Mouse (Mus musculus): ENCODE data around the gene Tfip11. TPM values are rescaled to one million over a fixed set of nuclear protein-coding genes. Genes with fewer than 3 reads are reported as not detected.

Tfip11 gene
- polyA plus RNA-seq, 1 experiment, result 44.9 TPM

DNA sequence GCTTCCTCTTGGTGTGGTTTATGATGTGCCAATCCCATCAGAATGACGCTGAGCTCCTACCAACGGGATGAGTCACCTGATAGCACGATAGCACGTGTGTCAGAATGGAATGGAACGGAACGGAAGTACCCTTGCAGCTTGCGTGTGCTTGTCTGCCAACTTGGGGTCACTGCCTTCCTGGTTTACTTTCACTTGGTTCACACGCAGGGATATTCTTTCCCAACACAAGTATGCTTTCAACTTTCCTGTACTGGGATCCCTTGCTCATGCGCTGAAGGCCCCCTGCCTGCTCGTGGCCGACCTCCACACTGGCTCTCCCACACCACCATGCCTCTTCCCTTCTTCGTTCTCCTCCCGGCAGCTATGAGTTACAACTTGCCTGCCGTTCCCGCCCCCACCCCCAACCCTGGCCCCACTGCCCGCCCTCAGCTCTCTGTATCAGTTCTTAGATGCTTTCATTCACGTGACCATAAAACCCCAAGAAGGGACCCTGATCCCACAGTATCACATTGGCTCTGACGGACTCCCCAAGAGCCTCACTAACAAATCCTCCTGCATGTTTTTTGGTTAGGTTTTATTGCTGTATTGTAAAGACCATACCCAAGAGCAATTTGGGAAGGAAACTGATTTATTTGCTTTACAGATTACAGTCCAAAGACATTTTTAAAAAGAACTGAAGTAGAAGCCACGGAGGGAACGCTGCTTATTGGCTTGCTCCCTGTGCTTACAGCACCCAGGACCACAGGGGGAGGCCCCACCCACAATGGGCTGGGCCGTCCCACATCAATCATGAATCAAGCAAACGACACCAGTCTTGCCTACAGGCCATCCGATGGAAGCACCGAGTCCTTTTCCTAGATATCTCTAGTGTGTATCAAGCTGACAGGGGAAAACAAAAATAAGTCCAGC lies 1.3 kb upstream of the Tfip11 start:
- Histone ChIP-seq H3ac (ENCODE audit: control insufficient read depth, insufficient read length, low read depth) (peak overlapping the region; percentile 41), H3K36me3 (ENCODE audit: control insufficient read depth, insufficient read depth) (peaks cover 11% of the 10 kb centered on the region), H3K27me3 (ENCODE audit: control insufficient read depth, insufficient read depth, insufficient read length) (no peaks in the 10 kb centered on the region), H3K4me3 (ENCODE audit: insufficient read depth, poor library complexity, severe bottlenecking) (no peak overlapping the region), H3K79me2 (ENCODE audit: control insufficient read depth, insufficient read depth) (peaks cover 24% of the 10 kb centered on the region), H3K79me3 (ENCODE audit: low read depth) (peaks cover 17% of the 10 kb centered on the region)
- TF ChIP-seq MYOD1 (IDR thresholded peaks at IDR 0.05; ENCODE audit: control insufficient read depth, insufficient read length, low read depth) (no peak), MAX (IDR thresholded peaks at IDR 0.05) (peak; percentile 99), FOSL1 (IDR thresholded peaks at IDR 0.05; ENCODE audit: insufficient read depth, low read length, poor library complexity, severe bottlenecking) (peak; percentile 44), USF1 (IDR thresholded peaks at IDR 0.05; ENCODE audit: low read depth) (peak; percentile 83), CEBPB (IDR thresholded peaks at IDR 0.05; ENCODE audit: low read depth) (peak; percentile 84)

DNA sequence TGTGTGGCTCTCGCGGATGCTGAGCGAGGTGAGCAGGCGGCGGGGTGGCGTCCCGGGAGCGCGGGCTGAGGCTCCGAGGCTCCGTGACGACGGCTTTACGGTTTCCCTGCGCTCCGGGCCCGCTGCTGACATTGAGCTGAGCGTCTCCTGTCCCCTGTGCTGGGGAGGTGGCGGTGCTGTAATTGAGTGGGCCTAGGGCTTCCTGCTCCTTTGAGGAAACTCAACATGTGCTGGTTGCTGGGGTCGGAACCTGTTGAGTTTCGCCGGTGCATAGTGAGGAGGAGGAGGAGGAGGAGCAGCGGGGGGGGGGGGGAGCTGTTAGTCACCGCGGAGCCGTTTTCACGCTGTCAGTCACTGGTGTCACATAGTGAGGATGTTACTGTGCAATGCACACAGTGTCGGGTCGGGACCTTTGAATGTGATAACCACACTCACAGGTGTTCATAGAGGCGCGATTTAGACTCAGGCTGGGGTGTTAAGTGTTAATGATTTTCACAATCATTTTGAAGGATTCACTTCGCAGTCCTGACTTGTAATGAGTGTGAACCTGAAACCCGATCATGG lies 370 bp downstream of the Tfip11 start:
- Histone ChIP-seq H3K79me2 (ENCODE audit: control insufficient read depth, insufficient read depth) (peaks cover 24% of the 10 kb centered on the region), H3ac (ENCODE audit: control insufficient read depth, insufficient read length, low read depth) (peak overlapping the region; percentile 85), H3K27me3 (ENCODE audit: control insufficient read depth, insufficient read depth, insufficient read length) (no peaks in the 10 kb centered on the region), H3K79me3 (ENCODE audit: low read depth) (peaks cover 17% of the 10 kb centered on the region), H3K36me3 (ENCODE audit: control insufficient read depth, insufficient read depth) (peaks cover 28% of the 10 kb centered on the region), H3K4me3 (ENCODE audit: insufficient read depth, poor library complexity, severe bottlenecking) (peak overlapping the region; percentile 71)
- no peak for TF ChIP-seq USF1 (IDR thresholded peaks at IDR 0.05; ENCODE audit: low read depth)
- TF ChIP-seq MAX (IDR thresholded peaks at IDR 0.05), result no peak
- TF ChIP-seq CTCF (IDR thresholded peaks at IDR 0.05; ENCODE audit: control insufficient read depth, insufficient read depth, insufficient read length), result no peak
- no peak for TF ChIP-seq MYOG (IDR thresholded peaks at IDR 0.05; ENCODE audit: control insufficient read depth, extremely low read depth, insufficient read length)
- no peak for TF ChIP-seq MYOD1 (IDR thresholded peaks at IDR 0.05; ENCODE audit: control insufficient read depth, insufficient read length, low read depth)
- TF ChIP-seq FOSL1 (IDR thresholded peaks at IDR 0.05; ENCODE audit: insufficient read depth, low read length, poor library complexity, severe bottlenecking), result no peak
- TF ChIP-seq CEBPB (IDR thresholded peaks at IDR 0.05; ENCODE audit: low read depth), result no peak

- H3K4me3 ChIP-seq (ENCODE audit: insufficient read depth, poor library complexity, severe bottlenecking), result no peak overlapping the region
- peaks cover 39% of the 10 kb centered on the region for H3K36me3 ChIP-seq (ENCODE audit: control insufficient read depth, insufficient read depth)
- H3K27me3 ChIP-seq (ENCODE audit: control insufficient read depth, insufficient read depth, insufficient read length), result no peaks in the 10 kb centered on the region
- no peak for TF ChIP-seq FOSL1 (IDR thresholded peaks at IDR 0.05; ENCODE audit: insufficient read depth, low read length, poor library complexity, severe bottlenecking)
- TF ChIP-seq MYOD1 (IDR thresholded peaks at IDR 0.05; ENCODE audit: control insufficient read depth, insufficient read length, low read depth), result no peak
- TF ChIP-seq MYOG (IDR thresholded peaks at IDR 0.05; ENCODE audit: control insufficient read depth, extremely low read depth, insufficient read length), result no peak
- TF ChIP-seq USF1 (IDR thresholded peaks at IDR 0.05; ENCODE audit: low read depth), result no peak
- TF ChIP-seq CTCF (IDR thresholded peaks at IDR 0.05; ENCODE audit: control insufficient read depth, insufficient read depth, insufficient read length), result no peak
- H3K79me3 ChIP-seq (ENCODE audit: low read depth), result peaks cover 17% of the 10 kb centered on the region
- peaks cover 24% of the 10 kb centered on the region for H3K79me2 ChIP-seq (ENCODE audit: control insufficient read depth, insufficient read depth)
- no peak overlapping the region for H3ac ChIP-seq (ENCODE audit: control insufficient read depth, insufficient read length, low read depth)
Observed at GRCm38 (mm10) chr5:112327854-112328253, 1.7 kb downstream of the Tfip11 start.

DNA sequence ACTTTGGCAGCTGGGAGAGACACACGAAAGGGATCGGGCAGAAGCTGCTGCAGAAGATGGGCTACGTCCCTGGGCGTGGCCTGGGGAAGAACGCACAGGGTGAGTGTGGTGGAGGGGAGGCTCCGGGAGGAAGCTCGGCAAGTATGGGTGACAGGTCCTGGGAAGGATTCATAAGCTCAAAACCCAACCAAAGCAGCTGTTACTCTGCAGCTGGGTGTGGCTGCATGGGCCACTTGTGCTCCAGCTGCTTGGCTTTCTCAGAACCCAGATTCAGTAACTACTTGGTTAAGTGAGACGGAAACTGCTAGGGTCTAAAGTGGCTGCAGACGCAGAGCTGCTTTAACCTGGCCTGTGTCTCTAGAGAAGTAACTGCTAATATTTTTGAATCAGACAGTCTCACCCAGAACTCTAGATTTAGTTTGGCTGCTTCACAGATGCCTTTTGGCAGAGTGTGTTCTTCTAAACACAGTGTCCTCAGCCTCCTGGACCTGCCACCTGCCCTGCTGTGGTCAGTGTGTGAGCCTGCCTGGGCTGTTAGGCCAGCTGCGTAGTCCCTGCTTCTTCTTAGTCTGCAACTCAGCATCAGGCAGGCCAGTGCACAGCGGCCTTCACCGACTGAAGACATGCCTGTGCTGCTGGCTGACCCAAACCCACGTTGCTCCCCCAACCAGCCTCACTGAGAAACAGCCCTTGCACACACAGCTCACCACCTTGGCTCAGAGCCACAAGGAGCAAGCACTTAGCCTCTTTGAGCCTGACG lies 3.8 kb downstream of the Tfip11 start:
- peaks cover 24% of the 10 kb centered on the region for H3K79me2 ChIP-seq (ENCODE audit: control insufficient read depth, insufficient read depth)
- H3K36me3 ChIP-seq (ENCODE audit: control insufficient read depth, insufficient read depth), result peaks cover 60% of the 10 kb centered on the region
- H3K27me3 ChIP-seq (ENCODE audit: control insufficient read depth, insufficient read depth, insufficient read length), result no peaks in the 10 kb centered on the region
- peaks cover 17% of the 10 kb centered on the region for H3K79me3 ChIP-seq (ENCODE audit: low read depth)
- H3K4me3 ChIP-seq (ENCODE audit: insufficient read depth, poor library complexity, severe bottlenecking), result no peak overlapping the region
- TF ChIP-seq FOSL1 (IDR thresholded peaks at IDR 0.05; ENCODE audit: insufficient read depth, low read length, poor library complexity, severe bottlenecking) (no peak), MAX (IDR thresholded peaks at IDR 0.05) (no peak), CTCF (IDR thresholded peaks at IDR 0.05; ENCODE audit: control insufficient read depth, insufficient read depth, insufficient read length) (no peak), USF1 (IDR thresholded peaks at IDR 0.05; ENCODE audit: low read depth) (no peak), MYOG (IDR thresholded peaks at IDR 0.05; ENCODE audit: control insufficient read depth, extremely low read depth, insufficient read length) (no peak), CEBPB (IDR thresholded peaks at IDR 0.05; ENCODE audit: low read depth) (no peak), MYOD1 (IDR thresholded peaks at IDR 0.05; ENCODE audit: control insufficient read depth, insufficient read length, low read depth) (no peak)
- no peak overlapping the region for H3ac ChIP-seq (ENCODE audit: control insufficient read depth, insufficient read length, low read depth)

DNA sequence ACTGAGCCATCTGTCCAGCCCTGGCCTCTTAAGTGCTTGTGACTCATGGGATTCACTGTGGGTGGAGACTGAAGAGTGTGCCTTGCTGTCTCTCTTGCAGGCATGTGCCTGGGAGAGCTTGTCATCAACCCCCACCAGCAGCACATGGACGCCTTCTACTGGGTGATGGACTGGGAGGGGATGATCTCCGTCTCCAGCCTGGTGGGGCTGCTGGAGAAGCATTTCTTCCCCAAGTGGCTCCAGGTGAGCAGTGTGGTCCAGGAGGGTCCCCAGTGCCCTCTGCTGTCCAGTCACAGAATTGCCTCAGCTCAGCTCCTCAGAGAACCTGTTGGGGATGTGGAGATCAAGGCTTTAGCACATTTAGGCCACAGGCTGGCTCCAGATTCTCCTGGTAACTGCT lies 9.3 kb downstream of the Tfip11 start:
- Histone ChIP-seq H3K79me2 (ENCODE audit: control insufficient read depth, insufficient read depth) (no peaks in the 10 kb centered on the region), H3K4me3 (ENCODE audit: insufficient read depth, poor library complexity, severe bottlenecking) (no peak overlapping the region), H3K27me3 (ENCODE audit: control insufficient read depth, insufficient read depth, insufficient read length) (no peaks in the 10 kb centered on the region), H3K79me3 (ENCODE audit: low read depth) (no peaks in the 10 kb centered on the region), H3K36me3 (ENCODE audit: control insufficient read depth, insufficient read depth) (peaks cover 86% of the 10 kb centered on the region), H3ac (ENCODE audit: control insufficient read depth, insufficient read length, low read depth) (no peak overlapping the region)
- TF ChIP-seq USF1 (IDR thresholded peaks at IDR 0.05; ENCODE audit: low read depth) (no peak), MYOG (IDR thresholded peaks at IDR 0.05; ENCODE audit: control insufficient read depth, extremely low read depth, insufficient read length) (no peak), FOSL1 (IDR thresholded peaks at IDR 0.05; ENCODE audit: insufficient read depth, low read length, poor library complexity, severe bottlenecking) (no peak), MAX (IDR thresholded peaks at IDR 0.05) (peak; percentile 67), CTCF (IDR thresholded peaks at IDR 0.05; ENCODE audit: control insufficient read depth, insufficient read depth, insufficient read length) (peak; percentile 37), CEBPB (IDR thresholded peaks at IDR 0.05; ENCODE audit: low read depth) (no peak), MYOD1 (IDR thresholded peaks at IDR 0.05; ENCODE audit: control insufficient read depth, insufficient read length, low read depth) (no peak)
